Mouse (Mus musculus) layer of hippocampus, adult 8-10 months (tissue): ENCODE measurements around the gene Morn1. TPM values are rescaled to one million over a fixed set of nuclear protein-coding genes. Genes with fewer than 3 reads are reported as not detected.
A peak's percentile ranks its signal among the peaks of the same experiment; 100 is the strongest.

Source experiments
- DNase-seq, 2 experiments: peaks; one replicate each; pipeline ENCODE4 v3.0.0; 2022; ENCODE audit warnings: low spot score in 2 of 2
- total RNA-seq, 4 experiments: library from RNA; stranded (reverse); gene quantifications; 2 replicates each; pipeline ENCODE4 v1.2.4; 2022

The Morn1 gene
- 10 to 100 TPM; 11.5 to 19.0 (median 16.4) TPM for total RNA-seq

- peak; percentile 99 to 100 for DNase-seq
These were observed at the start of gene Morn1, which contains the start of gene Rer1 for GRCm38 (mm10) chr4:155086108-155087024. TSS of gene Morn1 (plus strand) at chr4:155086577. TSS of gene Rer1 (minus strand) at chr4:155086382.

GRCm38 (mm10) chr4:155040197-155040596 is 46.2 kb upstream of the Morn1 start:
- peak in 1 of 2 experiments; percentile 42 for DNase-seq

- DNase-seq = no peak
These were observed 45.7 kb upstream of the Morn1 start for GRCm38 (mm10) chr4:155040696-155041095.

GRCm38 (mm10) chr4:155042606-155043288 is 43.6 kb upstream of the Morn1 start:
- peak in 1 of 2 experiments; percentile 44 for DNase-seq

- DNase-seq = no peak
These were observed 43.1 kb upstream of the Morn1 start for GRCm38 (mm10) chr4:155043289-155043625.

- DNase-seq = no peak
These were observed 39.7 kb upstream of the Morn1 start for GRCm38 (mm10) chr4:155046636-155047035.

GRCm38 (mm10) chr4:155050116-155050515 is 36.3 kb upstream of the Morn1 start:
- DNase-seq = no peak

GRCm38 (mm10) chr4:155056724-155057123 is 29.7 kb upstream of the Morn1 start, which contains the start of gene Plch2:
TSS of gene Plch2 (minus strand) at chr4:155056784.
- no peak for DNase-seq

GRCm38 (mm10) chr4:155058325-155058724 is 28.1 kb upstream of the Morn1 start:
- DNase-seq = no peak

- DNase-seq = no peak
These were observed 22.5 kb upstream of the Morn1 start for GRCm38 (mm10) chr4:155063895-155064294.

GRCm38 (mm10) chr4:155064474-155064873 is 21.9 kb upstream of the Morn1 start:
- no peak for DNase-seq

GRCm38 (mm10) chr4:155065970-155066833 is 20.2 kb upstream of the Morn1 start:
- DNase-seq = peak; percentile 87 to 96

- peak; percentile 92 to 96 for DNase-seq
These were observed 19.4 kb upstream of the Morn1 start, which contains the start of gene Pex10 for GRCm38 (mm10) chr4:155066834-155067522. TSS of gene Pex10 (plus strand) at chr4:155067016.

- DNase-seq = no peak
These were observed 17.9 kb upstream of the Morn1 start for GRCm38 (mm10) chr4:155068357-155068972.

- DNase-seq = no peak
These were observed 17.2 kb upstream of the Morn1 start for GRCm38 (mm10) chr4:155069191-155069590.

GRCm38 (mm10) chr4:155070199-155070598 is 16.2 kb upstream of the Morn1 start:
- DNase-seq = no peak

- DNase-seq = no peak
These were observed 15.5 kb upstream of the Morn1 start for GRCm38 (mm10) chr4:155070921-155071320.

- no peak for DNase-seq
These were observed 12.0 kb upstream of the Morn1 start for GRCm38 (mm10) chr4:155074418-155074817.

- DNase-seq = no peak
These were observed 11.2 kb upstream of the Morn1 start for GRCm38 (mm10) chr4:155075137-155075536.

GRCm38 (mm10) chr4:155075813-155076212 is 10.6 kb upstream of the Morn1 start:
- DNase-seq = no peak
